Mouse (Mus musculus): ENCODE results near the gene Pde6h.

Pde6h gene

DNA sequence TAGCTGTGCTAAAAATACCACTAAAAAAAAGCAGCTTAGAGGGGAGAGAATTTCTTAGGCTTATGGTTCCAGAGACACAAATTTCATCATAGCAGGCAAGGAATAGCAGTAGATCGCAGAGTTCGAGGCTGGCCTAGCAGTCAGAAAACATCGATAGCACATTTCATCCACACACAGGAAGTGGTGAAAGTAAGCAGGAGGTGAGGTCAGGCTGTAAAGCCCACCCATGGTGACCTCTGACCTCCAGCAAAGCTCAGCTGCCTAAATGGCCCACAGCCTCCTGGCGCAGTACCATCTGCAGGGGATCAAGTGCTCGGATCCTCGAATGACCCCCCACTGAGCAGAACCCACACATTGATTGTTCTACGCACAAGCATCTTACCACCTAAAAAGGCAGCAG lies 59.6 kb downstream of the Pde6h start:
- DNase-seq (ENCODE audit: low spot score in 2 of 2), result no peak

DNA sequence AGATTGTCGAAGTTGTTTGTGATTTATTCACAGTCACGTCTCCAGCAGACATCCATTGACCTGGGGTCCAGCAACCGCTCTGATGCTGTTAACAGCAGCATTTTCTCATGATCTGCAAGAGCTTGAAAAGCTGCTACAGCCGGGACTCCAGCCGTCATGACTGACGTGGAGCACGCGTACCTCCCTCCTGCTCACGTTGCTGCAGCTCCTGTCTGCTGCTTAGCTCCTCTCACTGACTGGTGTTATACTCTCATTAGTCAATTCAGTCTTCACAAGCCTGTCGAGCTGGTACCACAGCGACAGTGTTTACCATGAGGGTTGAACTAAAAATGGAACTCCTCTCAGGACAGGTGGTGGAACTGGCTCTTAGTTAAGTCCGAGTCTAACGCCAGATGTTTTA lies 62.4 kb downstream of the Pde6h start:
- no peak for DNase-seq (ENCODE audit: low spot score in 2 of 2)

DNA sequence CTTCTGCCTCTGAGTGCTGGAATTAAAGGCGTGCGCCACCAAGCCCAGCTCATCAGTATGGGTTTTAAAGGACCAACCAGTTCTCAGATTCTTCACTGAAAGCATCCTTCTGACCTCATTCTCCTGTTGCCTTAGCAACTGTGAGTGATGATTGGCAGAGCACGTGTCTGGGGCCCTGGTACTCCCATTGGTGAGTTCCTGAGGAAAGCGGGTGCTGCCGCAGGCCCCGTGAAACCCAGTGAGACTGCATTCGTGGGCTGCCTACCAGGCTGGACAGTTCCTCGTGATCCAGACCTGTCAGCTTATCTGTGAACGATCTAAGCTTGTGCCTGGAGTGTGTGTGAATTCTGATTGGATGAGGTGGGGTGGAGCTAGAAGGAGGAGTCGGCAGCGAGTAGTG lies 63.1 kb downstream of the Pde6h start:
- DNase-seq (ENCODE audit: low spot score in 2 of 2), result no peak

DNA sequence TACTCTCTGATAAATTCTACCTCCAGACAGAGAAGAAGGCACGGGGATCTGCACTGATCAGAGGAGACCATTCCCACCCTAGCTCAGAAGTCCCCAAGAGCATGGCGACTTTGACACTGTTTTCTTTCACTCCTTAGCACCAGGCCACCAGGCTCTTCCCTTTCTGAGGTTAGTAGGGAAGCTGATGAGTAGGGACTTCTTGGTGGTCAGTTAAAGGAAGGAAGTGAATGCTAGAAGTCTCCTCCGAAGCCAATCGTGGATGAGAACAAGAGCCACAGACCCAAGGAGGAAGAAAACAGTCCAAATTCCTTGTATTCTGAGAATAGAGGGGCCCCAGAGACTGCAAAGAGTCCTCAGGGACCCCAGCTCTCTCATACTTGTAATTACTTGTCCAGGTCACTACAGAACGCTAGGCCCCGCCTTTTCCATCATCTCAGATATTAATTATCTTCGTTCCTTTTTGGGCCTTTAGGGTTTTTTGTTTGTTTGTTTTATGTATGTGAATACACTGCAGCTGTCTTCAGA lies 65.0 kb downstream of the Pde6h start:
- no peak for DNase-seq (ENCODE audit: low spot score in 2 of 2)

DNA sequence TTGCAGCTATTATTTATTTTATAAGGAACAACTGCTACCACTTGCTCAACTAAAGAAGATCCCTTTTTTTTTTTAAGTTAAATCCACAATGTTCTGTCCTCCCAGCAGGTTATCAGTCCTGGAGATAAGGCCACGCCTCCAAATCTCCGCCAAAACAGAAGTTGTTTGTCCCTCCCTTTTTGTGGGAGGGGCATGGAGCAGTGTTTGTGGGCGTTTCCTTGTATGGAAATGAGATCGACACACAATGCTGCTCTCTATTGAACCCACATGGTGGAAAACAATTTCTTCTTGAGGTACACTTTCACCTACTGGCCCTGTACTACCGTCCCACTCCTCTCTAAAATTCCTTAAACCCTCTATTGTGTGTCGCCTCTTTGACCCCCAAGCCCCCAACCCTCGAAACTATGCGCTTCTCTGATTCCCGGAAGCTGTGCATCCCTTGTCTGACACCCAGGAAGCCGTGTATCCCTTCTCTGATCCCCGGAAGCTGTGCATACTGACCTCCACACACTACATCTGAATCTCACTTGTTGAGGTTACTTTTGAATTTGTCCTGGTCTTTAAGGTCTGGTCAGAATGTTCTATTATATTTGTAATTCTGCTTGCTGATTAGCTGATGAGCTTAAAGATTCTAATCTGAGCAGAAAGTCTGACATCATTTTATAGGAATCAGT lies 66.3 kb downstream of the Pde6h start:
- no peak for DNase-seq (ENCODE audit: low spot score in 2 of 2)

DNA sequence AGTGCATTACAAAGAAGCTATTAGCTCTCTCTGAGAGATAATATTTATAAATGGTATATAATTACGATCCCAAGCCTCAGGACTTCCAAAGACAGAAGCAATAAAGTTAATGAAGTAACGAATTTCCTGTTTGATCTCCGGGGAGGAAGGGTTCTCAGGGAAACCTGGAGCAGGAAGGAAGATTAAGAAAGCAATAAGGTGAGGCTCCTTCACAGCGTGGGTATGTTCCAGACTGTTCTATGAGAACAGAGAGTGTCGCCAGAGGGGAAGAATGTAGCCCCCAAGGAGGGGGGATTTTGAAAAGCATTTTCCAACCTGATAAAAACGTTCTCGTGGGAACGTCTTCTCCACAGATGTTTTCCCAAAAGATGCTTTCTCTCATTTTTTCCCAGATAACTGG lies 66.9 kb downstream of the Pde6h start:
- DNase-seq (ENCODE audit: low spot score in 2 of 2), result no peak

DNA sequence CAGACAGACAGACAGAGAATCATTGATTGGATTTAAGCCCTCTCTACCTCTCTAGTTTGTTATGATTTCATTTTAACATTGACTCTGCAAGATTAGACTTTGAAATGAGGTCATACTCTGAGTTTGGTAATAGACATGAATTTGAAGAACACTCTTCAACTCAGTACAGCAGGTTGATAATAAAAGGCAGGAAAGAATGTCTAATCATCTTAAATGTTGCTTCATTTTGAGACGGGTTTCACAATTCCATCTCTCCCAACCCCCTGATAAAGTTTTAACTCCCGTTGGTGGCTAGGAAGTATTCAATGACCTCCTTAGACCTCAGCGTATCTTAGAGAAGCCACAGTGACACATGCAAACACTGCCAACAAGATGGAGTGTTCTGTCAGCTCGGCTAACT lies 69.9 kb downstream of the Pde6h start:
- DNase-seq (ENCODE audit: low spot score in 2 of 2), result no peak

DNA sequence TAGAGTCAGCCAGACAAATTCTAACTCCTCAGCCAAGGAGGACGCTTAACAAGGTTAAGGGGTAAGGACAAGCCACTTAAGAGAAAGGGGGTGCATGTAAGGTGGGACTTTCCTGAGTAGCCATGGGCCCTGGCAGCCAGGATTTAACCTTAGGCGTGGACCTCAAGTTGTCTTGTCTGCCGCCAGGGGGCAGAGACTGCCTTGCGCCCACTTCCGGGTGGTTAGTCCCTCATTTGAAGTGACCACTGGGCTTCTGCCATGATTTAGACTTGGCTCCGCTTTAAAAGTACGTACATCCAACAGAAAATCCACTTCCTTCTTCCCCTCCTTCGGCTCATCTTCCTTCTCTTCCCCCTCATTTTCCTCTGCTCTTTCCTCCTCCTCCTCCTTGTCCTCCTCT lies 71.9 kb downstream of the Pde6h start:
- DNase-seq (ENCODE audit: low spot score in 2 of 2), result no peak

DNA sequence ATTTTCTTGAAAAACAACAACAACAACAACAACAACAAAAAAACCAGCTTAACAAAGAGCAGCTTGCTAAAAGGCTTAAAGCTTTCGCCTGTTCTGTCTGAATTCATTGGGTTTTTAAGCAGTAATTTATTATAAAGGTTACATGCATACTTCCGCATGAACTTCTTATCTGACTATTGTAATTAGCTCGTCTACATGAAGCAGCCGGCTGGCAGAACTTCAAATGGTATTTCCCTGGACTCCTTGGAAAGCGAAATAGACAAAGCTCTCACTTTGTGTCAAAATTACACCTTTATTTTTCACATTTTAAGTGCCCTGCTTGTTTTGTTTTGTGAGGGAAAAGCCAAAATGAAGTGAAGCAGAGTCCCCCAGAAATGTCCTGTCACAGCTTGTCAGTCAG lies 72.7 kb downstream of the Pde6h start:
- no peak for DNase-seq (ENCODE audit: low spot score in 2 of 2)

DNA sequence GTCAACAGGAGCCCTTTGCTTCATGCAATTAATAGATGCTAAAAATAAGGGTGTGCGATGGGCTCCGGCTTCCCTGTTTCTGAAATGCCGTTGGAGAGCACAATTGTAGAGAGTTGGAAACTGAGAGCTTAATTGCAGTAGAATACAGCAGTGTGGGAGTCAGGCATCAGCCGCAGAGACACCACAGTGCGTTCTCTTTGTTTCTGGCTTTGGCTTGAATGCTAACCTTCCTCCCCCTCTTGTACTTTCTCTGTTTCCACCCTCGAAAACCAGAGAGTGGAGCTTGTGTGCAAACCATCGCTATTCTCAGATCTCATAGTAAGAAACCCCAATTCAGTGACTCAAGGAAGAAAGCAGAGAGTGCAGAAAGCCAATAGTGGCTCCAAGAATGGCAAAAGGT lies 74.5 kb downstream of the Pde6h start:
- no peak for DNase-seq (ENCODE audit: low spot score in 2 of 2)

DNA sequence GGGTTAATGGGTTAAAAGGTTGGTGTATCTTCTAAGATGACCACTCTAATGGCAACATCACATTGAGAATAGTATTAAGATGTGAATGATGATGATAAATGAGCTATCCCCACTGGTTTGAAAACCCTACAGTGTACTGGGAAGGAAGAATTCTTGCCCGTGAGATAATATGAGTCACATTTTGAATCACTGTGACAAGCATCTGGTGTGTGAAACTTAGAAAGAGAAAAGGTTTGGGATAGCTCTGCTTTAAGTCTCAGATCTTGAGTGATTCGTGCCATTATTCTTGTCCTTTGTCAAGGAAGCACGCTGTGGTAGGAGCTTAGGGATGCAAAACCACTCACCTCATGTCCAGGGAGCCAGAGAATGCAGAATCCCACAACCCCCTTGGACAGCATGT lies 75.4 kb downstream of the Pde6h start:
- no peak for DNase-seq (ENCODE audit: low spot score in 2 of 2)

DNA sequence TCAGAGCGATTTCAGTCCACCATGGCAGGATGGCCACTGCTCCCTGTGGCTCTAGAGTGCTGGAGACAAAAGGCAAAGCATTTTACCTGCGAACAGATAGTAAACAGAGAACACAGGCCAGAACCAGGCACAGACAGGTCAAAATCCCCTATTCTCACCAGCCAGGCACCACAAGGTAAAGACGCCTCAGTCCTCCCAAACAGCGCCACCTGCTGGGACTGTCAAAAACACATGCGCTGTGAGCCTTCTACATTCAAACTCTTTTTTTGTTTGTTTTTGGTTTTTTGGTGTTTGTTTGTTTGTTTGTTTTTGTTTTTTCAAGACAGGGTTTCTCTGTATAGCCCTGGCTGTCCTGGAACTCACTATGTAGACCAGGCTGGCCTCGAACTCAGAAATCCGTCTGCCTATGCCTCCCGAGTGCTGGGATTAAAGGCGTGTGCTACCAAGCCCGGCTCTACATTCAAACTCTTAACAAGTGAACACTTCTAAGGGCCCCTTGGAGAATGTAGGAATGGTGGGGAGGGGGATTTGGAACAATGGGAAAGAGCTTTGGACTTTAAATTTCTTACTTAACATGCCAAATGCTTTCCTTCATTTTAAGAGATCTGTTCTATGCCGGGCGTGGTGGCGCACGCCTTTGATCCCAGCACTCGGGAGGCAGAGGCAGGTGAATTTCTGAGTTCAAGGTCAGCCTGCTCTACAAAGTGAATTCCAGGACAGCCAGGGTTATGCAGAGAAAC lies 76.2 kb downstream of the Pde6h start:
- peak in 1 of 2 experiments; percentile 51 for DNase-seq (ENCODE audit: low spot score in 2 of 2)

DNA sequence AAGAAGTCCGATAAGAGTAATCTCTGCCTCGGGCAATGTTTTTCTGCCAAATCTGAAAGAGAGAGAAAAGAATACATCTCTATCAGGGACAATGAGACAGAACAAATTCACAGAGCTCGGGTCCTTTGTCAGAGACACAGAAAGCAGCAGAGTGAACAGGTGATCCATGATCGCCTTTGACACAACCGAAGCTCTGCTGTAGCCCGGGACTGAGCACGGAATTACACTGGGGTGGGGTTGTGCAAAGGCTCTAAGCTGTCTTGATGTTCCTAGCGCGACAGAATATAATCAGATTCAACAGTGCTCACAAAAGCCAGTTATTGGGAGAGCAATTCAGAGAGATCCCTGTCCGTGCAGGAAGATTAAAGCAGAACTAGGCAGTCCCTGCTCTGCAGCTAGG lies 77.1 kb downstream of the Pde6h start:
- no peak for DNase-seq (ENCODE audit: low spot score in 2 of 2)

DNA sequence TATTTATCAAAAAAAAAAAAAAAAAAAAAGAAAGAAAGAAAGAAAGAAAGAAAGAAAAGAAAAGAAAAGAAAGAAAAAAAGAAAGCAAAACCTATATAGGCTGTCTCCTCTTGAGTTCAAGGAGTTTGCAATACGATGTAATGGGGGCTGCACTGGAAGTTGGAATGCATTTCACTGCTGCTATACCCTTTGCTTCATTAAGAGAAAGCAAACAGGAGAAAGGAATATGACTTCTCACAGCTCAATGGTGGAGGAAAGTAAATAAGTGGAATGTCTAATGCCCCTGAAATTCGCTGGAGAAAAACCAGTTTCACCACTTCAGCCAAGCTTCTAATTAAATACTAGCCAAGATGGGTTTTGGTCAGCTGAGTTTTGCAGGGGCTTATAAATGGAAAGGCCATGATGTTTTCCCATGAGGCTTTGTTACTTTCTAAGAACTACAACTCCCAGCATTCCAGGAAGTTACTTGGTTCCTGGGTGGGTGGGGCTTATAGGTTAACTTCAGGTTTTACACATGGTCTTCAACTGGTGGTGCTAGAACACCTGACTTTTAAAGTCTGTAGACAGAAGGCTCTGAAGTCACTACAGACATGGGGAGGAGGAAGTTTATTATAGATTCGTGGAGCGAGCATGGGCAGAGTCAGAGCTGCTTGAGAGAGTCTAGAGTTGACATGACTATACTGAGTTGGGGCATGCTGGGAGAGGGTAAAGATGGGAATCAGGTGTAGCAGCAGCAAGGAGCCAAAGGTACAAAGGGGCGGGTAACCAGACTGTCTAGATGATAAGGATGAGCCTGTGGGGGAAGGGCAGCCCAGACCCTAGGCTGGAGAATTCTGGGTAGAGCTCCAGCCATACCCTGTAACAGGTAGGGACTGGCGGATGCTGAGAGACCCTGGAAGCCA lies 77.9 kb downstream of the Pde6h start:
- no peak for DNase-seq (ENCODE audit: low spot score in 2 of 2)

DNA sequence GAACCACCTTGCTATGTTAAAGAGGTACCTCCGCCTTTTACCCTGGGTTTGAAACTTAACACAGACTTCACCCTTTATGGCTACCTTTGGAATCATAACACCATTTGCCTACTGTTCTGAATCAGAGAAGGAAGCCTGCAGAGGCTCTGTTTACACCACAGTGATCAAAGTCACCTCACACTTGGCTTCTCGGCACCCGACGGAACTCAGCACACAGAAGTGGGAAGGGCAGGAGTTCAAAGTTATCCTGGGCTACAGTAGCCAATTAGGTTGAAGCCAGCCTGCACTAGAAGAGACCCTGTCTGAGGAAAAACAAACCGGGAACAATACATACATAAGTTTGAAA lies 78.5 kb downstream of the Pde6h start:
- no peak for DNase-seq (ENCODE audit: low spot score in 2 of 2)

DNA sequence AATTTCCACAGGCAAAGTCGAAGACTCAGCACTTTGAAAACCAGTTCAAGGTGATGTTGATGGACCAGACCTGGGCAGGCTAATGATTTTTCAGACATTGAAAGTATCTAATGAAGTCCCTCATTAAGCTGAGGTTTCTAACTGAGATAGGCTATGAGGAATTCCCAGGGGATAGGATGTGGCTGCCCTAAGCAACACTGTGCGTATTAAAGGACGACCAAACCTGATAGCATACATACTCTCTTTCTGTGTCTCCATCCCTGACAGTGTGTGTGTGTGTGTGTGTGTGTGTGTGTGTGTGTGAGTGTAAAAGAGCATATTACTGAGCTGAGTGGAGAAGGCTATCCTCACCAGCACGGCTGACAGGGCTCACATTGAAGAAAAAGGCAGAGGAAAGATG lies 80.7 kb downstream of the Pde6h start:
- no peak for DNase-seq (ENCODE audit: low spot score in 2 of 2)

DNA sequence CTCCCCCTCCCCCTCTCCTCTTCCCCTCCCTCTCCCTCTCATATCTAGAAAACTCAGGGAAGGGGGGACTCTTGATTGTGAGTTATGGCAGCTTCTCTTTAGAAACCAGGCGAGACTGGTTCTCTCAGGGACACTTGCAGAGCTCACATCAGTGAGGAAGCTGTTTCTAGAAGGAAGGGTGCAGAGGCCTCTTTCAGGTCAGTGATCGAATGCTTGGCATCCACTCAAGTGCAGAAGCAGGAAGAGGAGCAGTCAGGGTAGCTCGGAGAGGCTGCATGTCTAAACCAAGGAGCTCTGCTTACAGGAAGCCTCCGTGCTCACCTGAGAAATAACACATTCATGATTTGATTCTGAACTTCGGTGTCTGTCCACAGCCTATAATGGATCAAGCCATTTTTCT lies 87.6 kb downstream of the Pde6h start:
- DNase-seq (ENCODE audit: low spot score in 2 of 2), result no peak

DNA sequence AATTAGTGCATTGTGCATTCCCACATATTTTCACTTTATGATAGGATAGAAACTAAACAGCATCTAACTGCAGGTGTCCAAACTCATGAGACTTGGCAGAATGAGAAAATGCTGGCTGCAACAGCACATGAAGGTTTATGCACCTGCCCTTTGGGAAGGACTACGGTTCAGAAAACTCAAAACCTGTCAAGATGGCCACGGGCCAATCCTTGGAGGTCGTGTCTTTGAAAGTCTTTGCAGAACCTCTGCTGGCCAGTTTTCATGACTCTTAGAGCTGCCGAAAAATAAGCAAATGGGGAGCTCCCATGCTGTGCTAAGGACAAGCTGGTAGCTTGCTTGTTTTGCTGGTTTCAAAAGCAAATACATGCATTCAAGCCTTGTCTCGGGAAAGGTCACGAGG lies 90.7 kb downstream of the Pde6h start:
- no peak for DNase-seq (ENCODE audit: low spot score in 2 of 2)

DNA sequence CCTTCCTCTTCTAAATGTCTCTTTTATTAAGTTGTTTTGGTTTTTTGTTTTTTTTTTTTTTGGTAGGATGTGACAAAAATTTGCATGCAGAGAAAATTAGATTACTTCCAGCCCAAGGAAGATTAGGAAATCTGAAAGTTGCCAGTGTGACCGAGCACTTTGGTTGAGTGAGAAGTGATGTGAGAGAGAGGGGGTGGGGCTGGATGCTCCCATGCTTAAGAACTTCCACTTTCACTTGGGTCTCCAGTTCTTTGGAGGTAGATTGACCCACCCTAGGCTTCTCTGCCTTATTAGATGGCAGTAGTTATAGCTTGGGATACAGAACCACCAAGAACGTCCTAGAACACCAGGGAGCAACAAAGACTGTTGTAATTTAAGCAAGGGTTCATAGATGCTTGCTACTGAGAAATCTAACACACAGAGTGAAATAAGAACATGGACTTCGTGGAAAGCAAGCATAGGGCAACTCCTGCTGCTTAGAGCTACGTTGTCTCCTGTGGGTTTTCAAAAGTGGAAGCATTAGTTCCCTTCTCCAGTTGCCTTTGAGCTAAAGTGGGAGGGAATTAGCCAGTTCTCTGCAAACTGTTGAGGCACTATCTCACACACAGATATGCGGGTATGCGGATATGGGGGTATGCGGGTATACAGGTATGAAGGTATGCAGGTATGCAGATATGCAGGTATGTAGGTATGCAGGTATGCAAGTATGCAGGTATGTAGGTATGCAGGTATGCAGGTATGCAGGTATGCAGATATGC lies 93.8 kb downstream of the Pde6h start:
- DNase-seq (ENCODE audit: low spot score in 2 of 2), result no peak

Data from spleen, postnatal 10 days (tissue).